Mouse (Mus musculus): ENCODE data around the gene Nrp1. TPM values are rescaled to one million over a fixed set of nuclear protein-coding genes. Genes with fewer than 3 reads are reported as not detected.

Nrp1 gene
- polyA plus RNA-seq, 1 experiment = 1.1 TPM

DNA sequence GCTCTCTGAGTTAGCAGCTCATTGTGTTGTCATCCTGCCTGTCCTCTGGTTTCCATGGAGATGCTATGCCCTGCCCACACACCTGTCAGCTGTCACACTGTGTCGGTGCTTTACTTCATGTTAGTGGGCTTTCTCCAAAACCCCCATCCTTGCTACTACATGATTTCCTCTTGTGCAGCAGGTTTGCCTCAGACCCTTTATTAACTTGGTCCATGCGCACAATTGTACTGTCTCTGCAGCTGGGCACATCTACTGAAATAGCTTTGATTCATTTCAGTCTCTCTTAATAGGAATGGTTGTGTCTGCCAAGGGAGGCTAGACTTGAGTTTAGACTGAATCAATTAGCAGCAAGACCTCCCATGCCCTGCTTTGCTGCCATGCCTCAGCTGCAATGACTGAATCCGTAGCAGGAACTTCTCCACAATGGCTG lies 176.1 kb downstream of the Nrp1 start:
- H3K27me3 ChIP-seq (replicated peaks) = peaks cover 15% of the 10 kb centered on the region
- TF ChIP-seq GATA1 (IDR thresholded peaks at IDR 0.05; ENCODE audit: borderline replicate concordance, low read length) (no peak), FLI1 (IDR thresholded peaks at IDR 0.05; ENCODE audit: low read length) (no peak)
- H3K9me3 ChIP-seq = no peaks in the 10 kb centered on the region
- H3K4me1 ChIP-seq = no peaks in the 10 kb centered on the region
- no peaks in the 10 kb centered on the region for H3K36me3 ChIP-seq (replicated peaks; ENCODE audit: low read length)
- H3K4me3 ChIP-seq (replicated peaks) = no peak overlapping the region

DNA sequence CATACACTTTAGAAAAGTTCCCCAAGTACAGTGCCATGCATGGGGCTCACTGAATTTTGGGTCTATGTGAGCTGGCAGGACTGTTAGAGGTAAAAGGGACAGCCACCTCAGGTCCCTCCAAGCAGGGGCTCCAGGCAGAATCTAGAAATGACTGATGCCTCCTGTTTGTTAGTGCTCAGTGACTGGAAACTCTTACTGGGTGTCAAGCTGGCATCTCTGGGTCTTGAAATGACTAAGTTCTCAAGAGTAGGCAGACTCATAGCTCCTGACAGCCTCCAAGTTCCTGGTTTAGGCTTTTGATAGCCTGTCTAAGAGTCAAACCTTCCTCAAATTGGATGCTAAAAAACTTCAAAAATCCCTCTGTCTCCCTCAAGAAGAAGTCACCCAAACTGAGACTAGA lies 177.3 kb downstream of the Nrp1 start:
- H3K27me3 ChIP-seq (replicated peaks) = peaks cover 15% of the 10 kb centered on the region
- TF ChIP-seq GATA1 (IDR thresholded peaks at IDR 0.05; ENCODE audit: borderline replicate concordance, low read length) (no peak), FLI1 (IDR thresholded peaks at IDR 0.05; ENCODE audit: low read length) (no peak)
- H3K9me3 ChIP-seq = no peaks in the 10 kb centered on the region
- H3K36me3 ChIP-seq (replicated peaks; ENCODE audit: low read length) = no peaks in the 10 kb centered on the region
- H3K4me3 ChIP-seq (replicated peaks) = no peak overlapping the region
- no peaks in the 10 kb centered on the region for H3K4me1 ChIP-seq

DNA sequence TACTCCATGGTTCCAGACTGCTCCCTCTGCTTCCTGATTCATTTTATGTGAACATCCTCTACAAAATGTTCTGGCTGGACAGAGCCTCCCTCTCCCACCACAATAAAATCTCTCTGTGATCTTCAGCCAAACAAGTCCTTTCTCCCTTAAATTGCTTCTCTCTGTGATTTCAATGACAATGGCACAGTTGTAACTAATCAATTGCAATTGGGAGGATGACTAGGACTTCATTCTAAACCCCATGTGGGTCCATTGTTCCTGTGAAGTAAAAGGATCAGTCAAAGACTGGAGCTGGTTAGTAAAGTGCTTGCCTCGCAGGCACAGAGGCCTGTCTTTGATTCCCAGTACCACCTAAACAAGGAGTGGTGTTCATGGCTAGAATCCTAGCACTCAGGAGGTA lies 180.0 kb downstream of the Nrp1 start:
- no peak overlapping the region for H3K4me3 ChIP-seq (replicated peaks)
- no peak for TF ChIP-seq FLI1 (IDR thresholded peaks at IDR 0.05; ENCODE audit: low read length)
- no peak for TF ChIP-seq GATA1 (IDR thresholded peaks at IDR 0.05; ENCODE audit: borderline replicate concordance, low read length)
- no peaks in the 10 kb centered on the region for H3K4me1 ChIP-seq
- H3K36me3 ChIP-seq (replicated peaks; ENCODE audit: low read length) = no peaks in the 10 kb centered on the region
- H3K9me3 ChIP-seq = no peaks in the 10 kb centered on the region
- peaks cover 8% of the 10 kb centered on the region for H3K27me3 ChIP-seq (replicated peaks)

- H3K9me3 ChIP-seq = no peaks in the 10 kb centered on the region
- H3K36me3 ChIP-seq (replicated peaks; ENCODE audit: low read length) = no peaks in the 10 kb centered on the region
- H3K4me3 ChIP-seq (replicated peaks) = no peak overlapping the region
- no peak for TF ChIP-seq FLI1 (IDR thresholded peaks at IDR 0.05; ENCODE audit: low read length)
- TF ChIP-seq GATA1 (IDR thresholded peaks at IDR 0.05; ENCODE audit: borderline replicate concordance, low read length) = no peak
- no peaks in the 10 kb centered on the region for H3K27me3 ChIP-seq (replicated peaks)
- H3K4me1 ChIP-seq = no peaks in the 10 kb centered on the region
Observed at GRCm38 (mm10) chr8:128541355-128542090, 183.1 kb downstream of the Nrp1 start.

DNA sequence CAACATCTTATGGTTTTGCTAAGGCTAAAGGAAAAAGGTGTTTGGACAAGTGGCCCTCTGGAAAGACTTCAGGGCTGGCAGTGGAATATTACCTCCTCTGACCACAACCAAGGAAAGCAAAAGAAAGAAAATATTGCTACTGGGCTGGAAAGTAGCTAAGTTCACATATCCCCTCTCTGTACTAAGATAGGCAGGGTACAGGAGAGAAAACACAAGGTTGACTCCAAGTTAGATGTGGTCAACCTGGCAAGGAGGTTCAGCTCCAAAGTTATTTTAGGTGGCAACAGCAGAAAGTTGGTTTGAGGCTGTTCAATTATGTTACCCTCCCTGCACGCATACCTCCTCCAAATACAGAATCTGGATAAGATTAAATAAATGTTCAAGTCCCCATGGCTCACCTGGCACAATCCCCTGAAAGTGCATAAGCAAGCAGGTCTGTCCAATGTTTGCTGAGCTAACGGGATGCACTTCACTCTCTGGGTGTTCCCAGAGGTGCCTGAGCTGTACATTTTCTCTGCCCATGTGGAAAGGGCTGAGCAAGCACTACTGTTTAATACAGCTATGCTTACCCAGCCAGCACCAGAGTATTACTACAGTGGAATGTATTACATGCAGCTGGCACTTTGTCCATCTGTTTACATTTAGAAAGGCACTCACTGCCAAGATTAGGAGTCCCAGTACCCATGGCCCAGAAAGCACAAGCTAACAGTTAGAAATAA lies 185.9 kb downstream of the Nrp1 start:
- Histone ChIP-seq H3K9me3 (no peaks in the 10 kb centered on the region), H3K4me1 (no peaks in the 10 kb centered on the region), H3K4me3 (replicated peaks) (no peak overlapping the region), H3K36me3 (replicated peaks; ENCODE audit: low read length) (no peaks in the 10 kb centered on the region), H3K27me3 (replicated peaks) (peaks cover 2% of the 10 kb centered on the region)
- TF ChIP-seq GATA1 (IDR thresholded peaks at IDR 0.05; ENCODE audit: borderline replicate concordance, low read length) (no peak), FLI1 (IDR thresholded peaks at IDR 0.05; ENCODE audit: low read length) (no peak)

DNA sequence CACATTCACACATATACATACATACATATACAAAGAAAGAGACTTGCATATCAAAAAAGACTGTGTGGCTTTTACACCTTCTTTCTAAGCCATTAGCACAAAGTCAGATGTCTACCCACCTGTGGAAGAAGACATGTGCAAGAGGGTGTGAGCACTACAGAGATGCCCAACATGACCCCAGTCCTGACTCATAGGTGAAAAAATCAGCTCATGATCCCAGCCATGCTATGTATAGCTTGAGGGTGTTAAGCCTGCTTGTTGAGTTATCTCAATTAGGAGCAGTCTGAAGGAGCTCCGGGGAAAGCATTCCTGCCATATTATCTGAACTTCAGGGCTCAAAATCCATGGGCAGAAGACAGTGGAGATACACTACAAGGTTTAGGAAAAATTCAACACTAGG lies 187.9 kb downstream of the Nrp1 start:
- no peak for TF ChIP-seq GATA1 (IDR thresholded peaks at IDR 0.05; ENCODE audit: borderline replicate concordance, low read length)
- no peak for TF ChIP-seq FLI1 (IDR thresholded peaks at IDR 0.05; ENCODE audit: low read length)
- Histone ChIP-seq H3K27me3 (replicated peaks) (peaks cover 7% of the 10 kb centered on the region), H3K4me3 (replicated peaks) (no peak overlapping the region), H3K9me3 (no peaks in the 10 kb centered on the region), H3K36me3 (replicated peaks; ENCODE audit: low read length) (no peaks in the 10 kb centered on the region), H3K4me1 (no peaks in the 10 kb centered on the region)

DNA sequence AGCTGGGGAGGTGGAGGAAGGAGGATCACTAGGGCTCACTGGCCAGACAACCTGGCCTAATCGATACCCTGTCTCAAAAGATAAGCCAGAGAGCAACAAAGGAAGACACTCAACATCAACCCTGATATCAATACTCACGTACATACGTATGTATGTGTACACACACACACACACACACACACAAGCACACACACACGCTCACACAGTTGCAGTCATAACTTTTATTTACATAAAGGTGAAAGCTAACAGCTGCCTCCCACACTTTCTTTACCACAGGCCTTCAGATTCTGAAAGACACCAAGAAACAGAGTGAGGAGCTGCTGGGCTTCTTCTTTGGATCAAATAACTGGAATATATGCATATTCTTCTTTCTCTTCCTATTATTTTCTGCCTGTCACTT lies 189.0 kb downstream of the Nrp1 start:
- Histone ChIP-seq H3K36me3 (replicated peaks; ENCODE audit: low read length) (no peaks in the 10 kb centered on the region), H3K4me3 (replicated peaks) (no peak overlapping the region), H3K27me3 (replicated peaks) (peaks cover 11% of the 10 kb centered on the region), H3K9me3 (no peaks in the 10 kb centered on the region), H3K4me1 (peaks cover 7% of the 10 kb centered on the region; the same call in 1 of the 2 replicates)
- no peak for TF ChIP-seq FLI1 (IDR thresholded peaks at IDR 0.05; ENCODE audit: low read length)
- no peak for TF ChIP-seq GATA1 (IDR thresholded peaks at IDR 0.05; ENCODE audit: borderline replicate concordance, low read length)

DNA sequence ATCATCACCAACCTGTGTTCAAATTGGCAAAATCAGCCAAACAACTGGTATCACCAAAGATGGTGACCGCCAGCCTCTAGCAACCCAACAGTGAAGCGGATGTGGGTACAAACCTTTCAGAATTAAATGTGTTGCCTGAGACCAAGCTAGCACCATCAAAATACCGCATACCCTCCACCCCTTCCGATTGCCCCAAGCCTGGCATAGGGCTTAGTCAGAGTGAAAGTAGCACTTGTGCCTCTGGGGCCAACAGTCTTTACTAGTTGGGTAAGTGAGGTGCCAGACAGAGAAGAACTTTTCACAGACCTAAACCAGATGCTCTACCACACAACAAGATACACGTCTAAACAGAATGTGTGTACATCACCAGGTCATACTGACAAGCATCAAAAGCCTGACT lies 191.3 kb downstream of the Nrp1 start:
- Histone ChIP-seq H3K36me3 (replicated peaks; ENCODE audit: low read length) (no peaks in the 10 kb centered on the region), H3K27me3 (replicated peaks) (peaks cover 11% of the 10 kb centered on the region), H3K4me3 (replicated peaks) (no peak overlapping the region), H3K9me3 (no peaks in the 10 kb centered on the region), H3K4me1 (peaks cover 7% of the 10 kb centered on the region; the same call in 1 of the 2 replicates)
- no peak for TF ChIP-seq FLI1 (IDR thresholded peaks at IDR 0.05; ENCODE audit: low read length)
- TF ChIP-seq GATA1 (IDR thresholded peaks at IDR 0.05; ENCODE audit: borderline replicate concordance, low read length) = no peak

GRCm38 (mm10) chr8:128551421-128552139 lies 193.2 kb downstream of the Nrp1 start:
- H3K4me3 ChIP-seq (replicated peaks) = no peak overlapping the region
- H3K27me3 ChIP-seq (replicated peaks) = peaks cover 11% of the 10 kb centered on the region
- H3K4me1 ChIP-seq = peaks cover 7% of the 10 kb centered on the region; the same call in 1 of the 2 replicates
- H3K9me3 ChIP-seq = no peaks in the 10 kb centered on the region
- no peaks in the 10 kb centered on the region for H3K36me3 ChIP-seq (replicated peaks; ENCODE audit: low read length)
- TF ChIP-seq GATA1 (IDR thresholded peaks at IDR 0.05; ENCODE audit: borderline replicate concordance, low read length) = no peak
- TF ChIP-seq FLI1 (IDR thresholded peaks at IDR 0.05; ENCODE audit: low read length) = no peak

Measured in megakaryocyte, embryonic 14.5 days (primary cell).